Mouse (Mus musculus) spleen, adult 12 weeks (tissue): Measurements from ENCODE around the gene Grik3.

Experiments used
- DNase-seq: peaks from one replicate; pipeline ENCODE4 v3.0.0; 2022; ENCODE audit warnings: low spot score

Grik3 gene

DNA sequence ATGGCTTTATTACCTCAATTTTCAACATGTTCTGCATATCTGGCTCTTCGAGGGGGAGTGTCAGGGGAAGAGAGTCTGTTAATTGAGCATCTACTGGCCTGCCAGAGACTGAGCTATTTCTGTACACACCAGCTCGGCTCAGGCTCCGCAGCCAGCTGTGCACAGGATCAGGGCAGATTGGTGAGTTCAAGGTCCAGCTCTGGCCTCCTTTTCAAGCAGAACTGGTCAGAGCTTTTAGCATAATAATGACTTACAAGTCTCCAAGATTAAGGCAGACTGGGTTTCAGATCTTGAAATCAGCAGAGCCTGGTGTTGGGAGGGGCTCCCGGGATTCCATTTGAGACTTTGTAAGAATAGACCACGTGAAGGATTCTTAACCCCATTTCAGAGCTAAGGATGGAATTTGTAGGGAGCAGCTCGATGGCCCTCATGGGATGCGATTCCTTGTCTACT is 55.3 kb downstream of the Grik3 start:
- no peak for DNase-seq

DNA sequence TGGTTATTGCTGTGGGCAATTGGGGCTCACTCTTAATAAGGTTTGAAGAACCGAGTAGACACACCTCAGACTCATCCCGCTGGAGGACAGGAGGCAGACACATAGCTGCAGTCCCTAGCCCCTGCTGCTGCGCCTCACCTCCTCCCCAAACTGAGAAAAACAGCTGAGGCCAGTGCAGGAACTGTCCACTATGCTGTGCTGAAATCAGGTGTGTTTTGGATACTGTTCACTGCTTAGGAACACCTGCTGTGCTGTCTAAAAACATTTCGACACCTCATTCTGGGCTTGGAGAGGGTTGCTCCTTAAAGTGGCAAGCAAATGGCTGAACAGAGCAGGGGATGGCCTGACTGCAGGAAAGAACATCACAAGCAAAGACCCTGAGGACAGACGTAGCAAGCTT is 57.7 kb downstream of the Grik3 start:
- DNase-seq = no peak

DNA sequence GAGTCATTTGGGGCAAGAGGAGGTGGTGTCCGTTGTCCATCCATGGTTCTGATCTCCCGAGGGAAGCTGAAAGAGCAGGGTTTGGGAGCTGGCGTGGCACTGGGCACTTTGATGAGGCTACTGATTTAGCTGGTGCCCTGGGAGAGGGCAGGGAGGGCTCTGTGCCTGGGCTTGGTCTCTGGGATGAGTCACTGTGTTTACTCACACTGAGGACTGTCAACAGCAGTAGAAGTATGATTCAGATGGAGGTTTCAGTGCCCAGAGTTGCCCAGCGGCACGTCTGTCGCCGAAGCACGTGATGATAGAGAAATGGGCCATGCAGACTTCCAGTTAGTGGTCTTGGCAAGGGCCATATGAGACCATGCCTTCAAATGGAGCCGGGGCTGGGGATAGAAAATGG is 63.3 kb downstream of the Grik3 start:
- DNase-seq = no peak

DNA sequence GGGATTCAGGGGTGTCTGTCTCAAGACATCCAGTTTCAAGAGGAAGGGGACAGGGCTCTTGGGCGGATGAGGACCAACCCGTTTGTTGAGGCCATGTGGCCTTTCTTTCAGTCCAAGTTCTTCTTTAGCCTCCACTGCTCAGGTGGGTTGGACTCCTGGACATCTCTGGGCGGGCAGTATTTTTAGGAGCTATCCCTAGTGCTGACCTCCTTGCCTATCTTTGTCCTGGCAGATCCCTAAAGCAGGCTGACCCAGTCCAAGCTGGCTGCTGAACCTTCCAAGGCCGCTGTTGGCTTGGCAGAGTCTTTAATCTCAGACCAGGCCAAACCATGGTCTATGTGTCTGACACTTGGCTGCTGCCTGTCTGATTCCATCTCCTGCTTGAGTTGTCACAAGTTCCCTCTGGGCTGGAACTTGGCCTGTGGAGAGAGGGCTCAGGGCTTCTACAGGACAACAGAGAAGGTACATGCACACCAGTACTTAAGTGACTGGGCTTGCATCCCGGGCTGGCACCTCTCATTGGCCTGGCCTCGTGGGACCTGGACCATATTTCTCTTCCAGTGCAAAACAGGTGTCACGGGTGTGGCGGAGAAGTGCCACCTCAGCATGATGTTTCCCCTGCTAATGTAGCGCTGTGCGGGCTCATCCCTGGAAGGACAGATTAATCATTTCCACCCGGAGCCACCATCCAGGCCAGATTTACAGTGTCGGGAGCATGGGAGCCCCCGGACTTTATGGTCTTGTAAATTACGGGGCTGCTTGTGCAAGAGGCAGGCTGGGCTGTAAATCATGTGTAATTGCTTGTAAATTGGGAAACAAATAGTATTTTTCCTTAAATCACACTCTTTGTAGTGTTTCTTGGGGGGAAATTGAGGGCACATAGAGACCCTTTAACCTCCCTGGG is 66.2 kb downstream of the Grik3 start:
- no peak for DNase-seq

DNA sequence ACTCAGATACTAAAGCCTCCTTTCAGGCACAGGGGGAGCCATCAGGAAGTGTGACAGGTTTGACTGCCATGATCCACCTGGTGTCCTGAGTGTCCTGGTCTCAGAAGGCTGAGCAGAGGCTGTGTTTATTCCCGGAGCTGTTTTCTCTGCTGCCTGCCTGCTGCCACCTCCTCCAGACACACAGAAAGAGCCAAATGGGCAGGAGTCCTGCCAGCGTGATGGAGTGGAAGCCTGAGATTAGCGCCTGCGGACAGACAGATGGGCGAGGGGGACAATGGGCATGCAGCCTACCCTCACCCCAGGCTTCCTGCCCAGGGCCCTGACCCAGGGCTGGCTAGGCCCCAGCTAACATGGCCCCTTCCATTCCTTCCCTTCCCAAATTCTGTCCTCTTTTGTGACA is 69.1 kb downstream of the Grik3 start:
- DNase-seq = no peak

DNA sequence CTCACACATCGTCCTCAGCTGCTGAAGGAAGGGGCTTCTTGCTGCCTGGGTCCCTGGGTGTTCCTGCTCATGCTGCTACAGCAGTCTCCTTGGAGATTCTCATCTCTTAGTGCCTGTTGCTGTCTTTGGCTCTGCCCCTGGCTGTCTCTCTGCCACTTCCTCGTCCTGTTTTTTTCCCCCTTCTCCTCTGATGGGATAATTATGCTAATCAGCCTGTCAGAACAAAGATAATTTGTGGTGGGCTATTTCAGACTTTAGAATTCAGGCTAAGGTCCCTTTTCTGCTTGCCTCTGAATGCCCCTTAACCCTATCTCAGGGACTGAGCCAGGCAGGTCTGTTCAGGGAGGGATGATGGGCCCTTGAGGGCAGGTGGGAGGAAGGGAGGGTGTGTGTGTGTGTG is 70.3 kb downstream of the Grik3 start:
- no peak for DNase-seq

DNA sequence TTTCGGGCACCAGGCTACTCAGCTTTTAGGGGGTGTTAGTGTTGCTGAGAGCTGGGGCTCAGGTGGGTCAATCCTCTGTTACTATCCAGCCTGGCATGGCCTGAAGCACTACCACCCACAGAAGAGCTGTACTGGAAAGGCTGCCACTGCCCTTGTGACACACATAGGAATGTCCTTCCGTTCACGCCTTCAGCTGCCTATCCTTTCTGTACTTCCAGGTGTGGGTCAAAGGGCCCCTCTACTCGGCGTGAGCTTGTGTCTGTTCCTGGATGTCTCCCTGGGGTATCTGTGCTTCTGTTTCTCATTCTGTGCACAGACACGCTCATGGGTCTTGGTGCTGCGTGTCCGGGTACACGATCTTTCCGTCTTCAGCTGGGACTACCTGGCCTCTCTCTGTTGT is 73.1 kb downstream of the Grik3 start:
- no peak for DNase-seq

DNA sequence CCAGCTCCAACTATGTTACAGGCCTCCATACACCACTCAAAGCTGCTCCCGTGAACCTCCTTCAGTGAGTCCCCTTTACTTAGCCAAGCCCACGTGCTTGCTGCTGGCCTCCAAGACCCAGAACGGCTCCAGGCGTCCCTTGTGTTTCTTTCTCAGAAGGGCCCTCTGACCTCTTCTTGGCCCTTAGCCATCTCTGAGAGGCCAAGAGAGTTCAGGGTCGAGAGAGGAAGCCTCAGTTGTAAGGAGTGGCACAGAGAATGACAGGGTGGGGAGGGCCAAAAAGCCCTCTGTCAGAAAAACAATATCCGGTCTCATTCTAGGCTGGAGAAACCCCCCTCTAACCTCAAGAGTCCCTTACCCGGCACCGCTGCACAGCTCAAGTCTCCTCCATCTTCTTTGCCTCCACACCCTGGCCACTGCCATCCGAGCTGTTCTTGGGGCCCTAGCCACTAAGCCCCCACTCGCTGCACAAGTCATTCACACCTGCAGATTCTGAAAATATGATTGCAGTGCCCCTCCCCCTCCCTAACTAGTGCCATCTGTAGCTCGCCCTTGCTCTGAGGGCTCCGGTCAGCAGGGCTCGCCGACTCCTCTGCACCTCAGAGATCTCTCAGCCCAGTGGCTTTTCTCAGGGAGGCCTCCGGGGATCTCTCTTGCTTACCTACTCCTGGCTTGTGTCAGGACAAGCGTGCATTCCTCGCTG is 73.7 kb downstream of the Grik3 start:
- DNase-seq = no peak

DNA sequence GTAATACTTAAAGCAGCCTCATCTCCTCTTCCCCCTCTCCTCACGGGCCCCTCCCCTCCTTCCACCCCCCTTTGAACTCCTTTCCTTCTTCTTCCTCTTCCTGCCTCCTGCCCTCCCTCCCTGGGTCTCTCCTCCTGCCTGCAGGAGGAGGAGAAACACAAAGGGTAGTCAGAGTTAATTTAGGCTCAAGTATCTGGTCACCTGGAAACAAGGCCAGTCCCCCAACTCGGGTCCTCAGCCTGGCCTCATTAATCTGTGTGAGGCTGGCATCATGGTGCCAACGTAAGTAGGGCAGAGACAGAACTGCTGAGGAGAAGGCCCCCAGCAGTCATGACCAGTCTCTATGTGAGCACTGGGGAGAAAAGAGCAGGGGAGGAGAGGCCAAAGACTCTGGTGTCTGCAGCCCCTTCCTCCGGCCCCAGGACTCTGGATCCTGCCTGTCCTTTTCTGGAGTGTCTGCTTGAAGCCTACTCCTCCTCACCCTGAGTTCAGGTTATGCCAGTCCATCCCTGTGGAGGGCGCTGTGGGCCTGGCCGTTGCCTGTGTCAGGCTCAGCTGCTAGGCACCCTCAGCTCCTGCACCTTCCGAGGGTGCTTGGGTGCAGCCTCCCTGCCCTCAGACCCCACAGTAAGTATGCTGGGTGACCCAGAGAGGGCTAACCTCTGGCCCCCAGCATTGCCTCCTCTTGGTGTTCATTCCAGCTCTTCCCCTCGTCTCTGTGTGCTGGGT is 75.4 kb downstream of the Grik3 start:
- DNase-seq = no peak

DNA sequence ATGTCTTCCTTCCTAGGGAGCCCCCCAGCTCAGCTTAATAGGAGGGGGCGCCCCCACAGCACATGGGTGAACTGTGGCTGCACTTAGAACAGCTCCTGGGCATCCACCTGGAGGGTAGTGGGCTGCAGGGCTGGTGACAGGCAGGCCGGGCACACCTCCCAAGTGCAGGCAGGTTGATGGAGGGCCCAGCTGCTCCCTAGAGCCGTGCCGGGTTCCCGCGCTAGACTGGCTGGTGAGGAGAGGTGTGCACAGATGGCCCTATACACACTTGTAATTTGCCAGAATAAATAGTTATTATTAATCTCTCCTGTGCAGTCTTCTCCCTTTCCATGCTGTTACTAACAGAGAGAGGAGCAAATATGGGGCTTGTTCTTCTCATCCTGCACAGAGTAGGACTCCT is 77.7 kb downstream of the Grik3 start:
- DNase-seq = no peak

DNA sequence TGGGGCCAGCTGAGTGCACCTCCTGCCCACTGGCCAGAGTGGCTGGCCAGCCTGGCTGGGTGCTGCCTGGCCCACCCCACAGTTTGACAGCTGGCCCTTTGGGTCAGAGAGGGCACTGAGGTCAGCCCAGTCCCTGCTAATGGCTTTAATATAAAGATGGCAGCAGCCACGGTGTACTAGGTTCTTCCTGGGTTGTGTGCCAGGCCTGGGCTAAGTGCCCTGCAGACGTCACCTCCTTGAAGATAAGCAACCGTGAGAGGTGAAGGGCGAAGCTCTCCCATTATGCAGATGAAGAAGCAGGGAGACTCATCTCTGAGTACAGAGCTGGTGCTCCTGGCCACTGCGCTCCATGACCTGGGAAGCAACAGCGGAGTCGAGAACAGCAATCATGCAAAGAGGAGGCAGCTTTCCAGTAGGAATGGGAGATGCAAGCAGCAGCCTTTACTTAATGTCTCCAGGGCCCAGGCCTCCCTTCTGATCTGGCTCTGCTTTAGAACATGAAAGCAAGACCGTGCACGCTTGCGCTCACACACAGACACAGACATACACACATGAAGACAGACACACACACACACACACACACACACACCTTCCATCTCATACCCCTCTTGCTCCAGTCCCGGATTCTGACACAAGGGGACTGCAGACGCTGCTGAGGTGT is 81.3 kb downstream of the Grik3 start:
- no peak for DNase-seq

DNA sequence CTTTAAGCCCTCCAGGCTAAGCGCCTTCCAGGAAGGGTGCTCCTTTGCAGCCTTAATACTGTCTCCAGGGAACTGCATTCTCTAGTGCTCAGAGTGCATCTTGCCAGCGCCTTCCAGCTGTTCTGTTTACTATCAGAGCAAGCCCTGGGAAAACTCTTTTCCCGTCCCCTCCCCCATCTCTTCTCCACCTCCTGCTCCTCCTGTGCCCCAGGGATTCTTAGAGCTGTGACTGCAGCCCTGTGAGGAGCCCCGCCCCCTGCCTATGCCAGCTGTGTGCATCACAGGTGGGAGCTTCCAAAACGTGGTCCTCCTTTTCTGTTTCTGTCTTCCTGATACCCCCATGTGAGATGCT is 81.8 kb downstream of the Grik3 start:
- no peak for DNase-seq

DNA sequence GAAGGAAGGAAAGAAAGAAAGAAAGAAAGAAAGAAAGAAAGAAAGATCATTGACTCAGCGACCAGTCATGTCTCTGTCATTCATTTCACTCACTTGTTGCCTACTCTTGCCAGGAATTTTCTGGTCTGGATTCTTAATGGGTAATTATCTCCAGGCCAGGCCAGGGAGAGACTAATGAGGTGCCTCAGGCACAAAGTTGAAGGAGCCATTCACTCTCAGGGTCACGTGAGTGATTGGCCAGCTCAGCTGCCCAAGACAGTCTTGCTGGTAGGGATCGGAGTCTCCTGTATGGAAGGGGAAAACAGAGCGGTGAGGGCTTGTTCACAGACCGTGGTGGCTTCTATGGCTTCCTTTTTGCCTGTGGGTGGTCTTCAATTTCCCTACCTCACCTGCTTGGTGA is 82.5 kb downstream of the Grik3 start:
- DNase-seq = no peak

DNA sequence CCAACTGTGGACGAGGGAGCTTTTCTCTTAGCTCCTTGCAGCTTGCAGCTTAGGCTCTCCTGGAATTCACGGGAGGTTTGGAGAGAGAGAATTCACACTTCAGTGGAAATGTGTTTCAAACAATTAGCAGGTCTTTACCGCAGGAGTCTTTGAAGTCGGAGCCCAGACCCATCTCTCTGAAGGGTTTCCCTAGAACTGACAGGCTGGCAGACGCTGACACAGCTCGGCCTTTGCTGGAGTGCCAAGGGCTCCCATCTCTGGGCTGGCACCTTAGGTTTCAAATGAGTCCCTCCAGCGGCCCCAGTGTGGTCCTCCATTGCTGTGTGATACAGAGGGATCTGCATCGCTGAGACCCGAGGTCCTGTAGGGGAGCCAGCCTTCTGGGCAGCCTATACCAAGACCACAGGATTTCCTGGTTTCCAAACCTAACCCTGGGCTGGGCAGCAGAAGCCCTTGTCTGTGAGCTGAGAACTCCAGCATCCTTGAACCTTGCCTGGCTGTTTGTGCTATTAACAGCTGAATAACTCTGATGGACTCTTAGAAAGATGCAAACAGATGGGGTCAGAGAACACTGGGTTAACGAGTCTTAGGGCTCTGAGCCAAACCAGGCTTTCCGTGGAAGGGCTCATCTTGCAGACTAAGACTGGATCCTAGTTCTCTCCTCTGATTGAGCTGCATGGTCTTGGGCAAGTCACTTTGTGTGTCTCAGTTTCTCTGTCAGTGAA is 83.6 kb downstream of the Grik3 start:
- DNase-seq = no peak

DNA sequence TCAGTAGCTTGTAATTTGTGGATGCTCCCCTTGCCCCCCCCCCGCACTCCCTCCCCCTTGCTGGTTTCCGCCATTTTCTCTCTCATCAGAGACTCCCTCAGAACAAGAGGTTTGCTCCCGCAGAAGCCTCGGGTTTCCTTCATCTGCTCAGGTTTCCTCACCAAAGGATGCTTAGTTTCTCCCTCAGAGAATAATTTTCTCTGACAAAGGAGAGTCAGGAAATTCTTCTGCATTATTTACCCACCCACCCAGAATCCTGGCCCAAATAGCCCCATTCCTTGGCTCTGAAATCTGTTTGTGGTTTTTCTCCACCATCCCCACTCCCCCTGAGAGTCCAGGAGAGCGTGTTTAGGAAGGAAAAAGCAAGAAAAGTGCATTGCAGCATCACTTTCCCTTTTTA is 89.8 kb downstream of the Grik3 start:
- DNase-seq = no peak

DNA sequence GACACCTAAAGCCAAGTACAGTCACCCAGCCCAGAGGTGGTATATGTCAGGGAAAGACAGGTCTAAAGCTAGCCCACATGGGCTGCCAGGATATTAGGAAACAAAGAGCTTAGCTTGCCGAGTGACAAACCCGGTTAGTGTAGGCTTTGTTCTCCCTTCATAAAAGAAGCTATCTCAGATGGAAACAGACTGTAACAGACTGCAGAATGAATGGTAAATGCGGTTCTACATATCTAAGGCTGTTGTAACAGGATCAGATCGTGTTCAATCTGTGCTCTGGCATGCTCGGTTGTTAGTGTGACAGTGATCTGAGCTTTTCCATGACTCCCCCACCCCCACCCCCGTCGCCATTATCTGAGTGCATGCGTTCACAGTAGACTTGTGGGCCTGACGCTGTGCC is 92.8 kb downstream of the Grik3 start:
- DNase-seq = no peak

DNA sequence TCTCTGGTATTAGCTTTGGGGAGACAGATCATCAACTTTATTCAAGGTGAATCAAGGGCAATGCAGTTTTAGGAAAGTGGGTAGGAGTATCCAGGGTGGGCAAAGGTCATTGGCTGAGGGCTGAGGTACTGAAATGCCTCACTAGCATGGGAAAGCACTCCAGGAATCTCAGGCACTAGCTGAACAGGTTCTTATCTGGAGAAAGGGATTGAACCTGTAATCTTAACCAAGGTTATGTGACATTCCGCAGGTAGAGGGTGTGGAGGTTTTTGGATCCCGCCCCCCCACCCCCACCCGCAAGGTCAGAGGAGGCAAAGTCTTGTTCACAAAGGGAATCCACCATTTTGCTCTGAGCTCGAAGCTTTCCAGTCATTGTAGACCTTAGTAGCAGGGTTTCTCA is 93.4 kb downstream of the Grik3 start:
- DNase-seq = no peak

DNA sequence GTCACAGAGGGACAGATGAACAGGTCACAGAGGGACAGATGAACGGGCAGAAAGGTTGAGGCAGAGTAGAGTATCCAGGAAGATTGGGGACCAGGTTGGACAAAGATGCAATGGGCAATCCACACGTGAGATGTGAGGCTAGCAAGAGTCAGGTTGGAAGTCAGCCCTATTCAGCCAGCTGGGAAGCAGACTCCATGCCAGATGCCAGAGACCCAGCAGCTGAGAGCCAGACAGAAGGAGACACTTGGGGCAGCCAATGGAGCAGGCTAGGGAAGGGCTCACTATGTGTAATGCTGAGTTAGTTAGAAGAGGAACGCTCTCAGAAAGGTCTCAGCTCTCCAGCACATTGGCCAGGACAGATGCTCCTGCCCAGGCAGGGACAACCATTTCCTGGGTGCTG is 94.2 kb downstream of the Grik3 start:
- no peak for DNase-seq

DNA sequence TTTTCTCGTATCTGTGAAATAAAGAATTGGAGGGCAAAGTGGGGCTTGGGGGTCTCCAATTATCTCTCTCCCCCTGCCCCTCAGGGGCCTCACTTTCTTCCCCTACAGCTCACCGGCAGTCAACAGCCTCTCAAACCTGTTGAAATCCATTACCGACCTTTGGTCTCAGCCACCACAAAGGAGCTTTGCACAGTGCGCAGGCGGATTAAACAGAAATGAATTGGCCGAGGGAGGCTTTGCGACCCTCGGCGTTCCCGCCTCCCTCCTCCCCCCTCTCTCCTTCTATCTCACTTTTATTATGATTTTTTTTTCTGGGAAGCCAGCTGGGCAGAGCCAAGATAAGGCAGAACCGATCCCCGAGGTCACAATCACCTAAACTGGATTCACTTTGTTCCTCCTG is 97.1 kb downstream of the Grik3 start:
- DNase-seq = no peak

DNA sequence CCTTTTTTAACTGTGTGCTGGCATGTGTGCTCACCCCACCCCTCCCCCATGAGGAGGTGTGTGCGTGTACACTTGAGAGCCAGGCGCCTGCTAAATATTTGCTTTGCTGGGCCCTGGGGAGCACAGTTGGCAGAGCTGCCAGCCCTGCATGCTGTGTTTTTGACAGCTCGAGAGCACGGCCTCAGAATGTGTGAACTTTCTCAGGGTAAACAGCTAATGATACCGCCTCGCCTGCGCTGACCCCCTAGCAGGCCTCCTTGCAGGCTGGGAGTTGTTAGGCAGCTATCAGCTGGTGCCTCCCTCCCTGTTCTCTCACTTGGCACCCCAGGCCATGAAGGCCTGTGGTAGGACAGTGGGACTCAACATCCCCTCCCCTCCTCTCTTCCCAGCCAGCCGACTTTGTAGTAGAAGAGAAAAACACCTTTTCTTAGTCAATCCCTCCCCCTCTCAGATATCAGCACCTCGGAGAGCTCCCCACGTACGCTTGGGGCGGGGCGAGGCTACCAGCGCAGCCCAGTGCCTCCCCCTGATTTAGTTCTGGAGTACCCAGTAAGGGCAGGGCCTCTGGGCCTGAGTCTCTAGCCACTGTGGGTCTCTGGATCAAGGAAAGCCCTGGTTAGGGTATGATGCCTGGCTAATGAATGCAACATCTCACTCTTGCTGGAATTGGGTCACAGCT is 99.9 kb downstream of the Grik3 start:
- no peak for DNase-seq

DNA sequence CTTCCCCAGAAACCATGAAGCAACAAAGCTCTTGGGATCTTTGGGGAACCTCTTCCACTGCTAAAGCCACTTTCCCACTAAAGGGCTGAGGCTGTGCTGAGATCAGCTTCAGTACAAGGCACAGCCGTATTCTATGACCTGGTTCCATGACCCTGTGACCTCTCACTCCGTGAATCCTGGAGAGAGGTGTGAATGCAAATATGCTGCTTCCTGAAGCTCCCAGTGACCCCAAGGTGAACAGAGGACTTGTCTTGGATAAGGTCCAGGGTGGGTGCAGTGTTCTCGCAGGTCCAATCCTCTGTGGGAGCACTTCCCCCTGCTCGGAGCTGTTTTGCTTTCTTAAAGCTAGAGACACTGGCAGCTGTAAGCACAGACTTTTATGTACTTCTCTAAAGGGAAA is 102.2 kb downstream of the Grik3 start:
- DNase-seq = no peak
